Mouse (Mus musculus): ENCODE measurements around the gene Abhd17a. TPM values are rescaled to one million over a fixed set of nuclear protein-coding genes. Genes with fewer than 3 reads are reported as not detected.

Abhd17a gene
- total RNA-seq, 1 experiment: 67.9 TPM

DNA sequence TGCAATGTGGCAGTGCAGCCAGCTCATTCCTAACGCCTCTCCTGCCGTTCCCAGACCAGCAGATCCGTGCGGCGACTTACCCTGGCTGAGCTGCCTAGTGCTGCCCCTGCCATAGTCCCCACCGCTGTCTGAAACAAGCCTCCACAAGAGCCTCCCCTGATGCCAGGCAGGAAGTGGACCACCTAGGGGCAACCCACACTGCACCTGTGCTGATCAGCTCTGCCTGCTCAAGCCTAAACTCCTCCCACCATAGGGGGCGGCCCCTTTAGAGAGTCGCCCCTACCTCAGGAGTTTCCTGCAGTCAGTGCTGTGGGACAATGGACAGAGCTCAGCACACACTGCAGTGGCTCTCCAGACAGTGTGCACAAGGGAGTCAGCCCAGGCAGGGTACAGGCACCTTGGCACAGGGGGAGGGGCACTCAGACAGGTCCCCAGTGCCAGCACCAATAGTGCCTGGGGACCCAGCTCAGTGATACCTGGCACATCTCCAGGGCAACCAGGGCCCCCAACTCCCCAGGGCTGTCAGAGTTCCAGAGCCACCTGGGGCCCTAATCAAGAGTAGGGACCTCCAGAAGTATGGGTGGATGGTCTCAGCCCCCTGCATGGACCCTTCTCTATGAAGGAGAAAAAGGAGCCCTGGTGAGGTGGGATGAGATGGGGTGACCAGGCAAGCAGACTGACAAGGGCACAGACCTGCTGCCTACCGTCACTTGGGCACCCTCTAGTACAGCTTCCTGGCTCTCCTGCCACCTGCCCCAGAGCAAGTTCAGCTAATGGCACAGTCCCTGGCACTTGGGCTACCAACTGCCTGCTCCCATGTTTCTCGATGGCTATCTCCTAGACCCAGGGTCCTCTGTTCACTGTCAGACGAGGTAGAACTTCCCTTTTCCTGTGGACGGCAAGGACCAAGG lies 5.2 kb downstream of the Abhd17a start:
- in situ Hi-C loops (cut with MboI; ENCODE audit: low sequenced_read_pairs in 2 of 2, unreplicated experiment in 2 of 2): no loop called here
- Histone ChIP-seq H3K36me3 (ENCODE audit: control insufficient read depth, insufficient read depth, low read length, poor library complexity, severe bottlenecking) (no peaks in the 10 kb centered on the region; the same call in 1 of the 2 replicates), H3K4me1 (ENCODE audit: control insufficient read depth in 2 of 2, insufficient read depth in 2 of 2, low read length in 2 of 2, poor library complexity in 1 of 2) (peaks cover 3 to 16% of the 10 kb centered on the region in 2 experiments; a peak in 3 of 4 replicates), H3K9ac (ENCODE audit: insufficient read depth, low read depth, low read length, poor library complexity, severe bottlenecking) (no peak overlapping the region), H3K27ac (ENCODE audit: insufficient read depth, low read depth, low read length, poor library complexity, severe bottlenecking) (no peak overlapping the region), H3K4me3 (ENCODE audit: insufficient read depth in 1 of 2, low read depth in 1 of 2, low read length in 2 of 2, poor library complexity in 1 of 2, severe bottlenecking in 1 of 2) (0 out of 4 replicates have a peak overlapping the region, but pooled peaks of 1 of the 2 experiments have one; percentile 4), H3K9me3 (ENCODE audit: control insufficient read depth, insufficient read depth, low read depth, low read length) (no peaks in the 10 kb centered on the region)
- DNase-seq (ENCODE audit: low read depth, low spot score): no peak
- TF ChIP-seq ZC3H11A (IDR thresholded peaks at IDR 0.05; ENCODE audit: borderline replicate concordance, low read depth, low read length): no peak
- no peak for TF ChIP-seq CHD2 (IDR thresholded peaks at IDR 0.05; ENCODE audit: low read depth, low read length)
- TF ChIP-seq HCFC1 (IDR thresholded peaks at IDR 0.05; ENCODE audit: borderline replicate concordance, insufficient read depth, low read length): no peak
- TF ChIP-seq ZNF384 (IDR thresholded peaks at IDR 0.05; ENCODE audit: low read depth, low read length): no peak
- no peak for TF ChIP-seq MAFK (IDR thresholded peaks at IDR 0.05; ENCODE audit: insufficient read depth, low read depth, low read length)

DNA sequence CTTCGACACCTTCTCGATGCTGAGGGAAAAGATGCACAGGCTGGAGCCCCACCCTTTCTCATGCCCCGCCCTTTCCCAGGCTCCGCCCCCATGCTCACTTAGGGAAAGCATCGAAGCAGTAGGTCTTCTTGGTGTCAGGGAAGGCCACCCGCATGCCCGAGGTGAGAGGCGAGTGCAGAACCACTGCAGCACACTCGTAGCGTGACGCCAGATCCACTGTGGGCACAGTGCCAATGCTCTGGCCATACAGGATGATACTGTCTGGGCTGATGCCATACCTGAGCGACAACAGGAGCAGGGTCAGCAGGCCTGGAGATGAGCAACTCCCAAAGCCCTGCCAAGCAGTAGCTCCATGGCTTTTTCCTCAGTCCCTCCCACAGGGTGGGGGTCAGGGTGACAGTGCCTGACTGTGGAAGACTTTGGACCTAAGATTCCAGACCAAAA lies 6.1 kb downstream of the Abhd17a start:
- TF ChIP-seq ZNF384 (IDR thresholded peaks at IDR 0.05; ENCODE audit: low read depth, low read length): no peak
- no peak for TF ChIP-seq ZC3H11A (IDR thresholded peaks at IDR 0.05; ENCODE audit: borderline replicate concordance, low read depth, low read length)
- TF ChIP-seq CHD2 (IDR thresholded peaks at IDR 0.05; ENCODE audit: low read depth, low read length): no peak
- TF ChIP-seq HCFC1 (IDR thresholded peaks at IDR 0.05; ENCODE audit: borderline replicate concordance, insufficient read depth, low read length): no peak
- no peak for TF ChIP-seq MAFK (IDR thresholded peaks at IDR 0.05; ENCODE audit: insufficient read depth, low read depth, low read length)
- no peaks in the 10 kb centered on the region; the same call in 1 of the 2 replicates for H3K36me3 ChIP-seq (ENCODE audit: control insufficient read depth, insufficient read depth, low read length, poor library complexity, severe bottlenecking)
- peaks cover 3 to 12% of the 10 kb centered on the region in 2 experiments; a peak in 3 of 4 replicates for H3K4me1 ChIP-seq (ENCODE audit: control insufficient read depth in 2 of 2, insufficient read depth in 2 of 2, low read length in 2 of 2, poor library complexity in 1 of 2)
- DNase-seq (ENCODE audit: low read depth, low spot score): no peak
- no peak overlapping the region for H3K27ac ChIP-seq (ENCODE audit: insufficient read depth, low read depth, low read length, poor library complexity, severe bottlenecking)
- no peak overlapping the region for H3K9ac ChIP-seq (ENCODE audit: insufficient read depth, low read depth, low read length, poor library complexity, severe bottlenecking)
- H3K9me3 ChIP-seq (ENCODE audit: control insufficient read depth, insufficient read depth, low read depth, low read length): no peaks in the 10 kb centered on the region
- in situ Hi-C loops (cut with MboI; ENCODE audit: low sequenced_read_pairs in 2 of 2, unreplicated experiment in 2 of 2): no loop called here
- H3K4me3 ChIP-seq (ENCODE audit: insufficient read depth in 1 of 2, low read depth in 1 of 2, low read length in 2 of 2, poor library complexity in 1 of 2, severe bottlenecking in 1 of 2): peak overlapping the region; percentile 32 to 33; a peak in 2 of 4 replicates

DNA sequence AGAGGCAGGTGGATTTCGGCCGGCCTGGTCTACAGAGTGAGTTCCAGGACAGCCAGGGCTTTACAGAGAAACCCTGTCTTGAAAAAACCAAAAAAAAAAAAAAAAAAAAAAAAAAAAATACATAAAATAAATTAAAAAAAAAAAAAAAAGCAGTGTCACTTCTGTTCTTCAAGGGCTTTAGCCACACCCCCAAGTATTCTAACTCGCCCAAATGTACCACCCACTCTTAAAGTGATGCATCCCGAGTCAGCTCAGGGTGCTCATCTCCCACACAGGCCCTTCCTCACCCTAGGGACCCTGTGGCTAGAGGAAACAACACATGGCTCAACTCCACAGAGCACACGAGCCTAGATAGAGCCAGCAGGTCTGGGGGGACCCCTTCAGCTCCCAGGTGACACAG lies 7.1 kb downstream of the Abhd17a start:
- DNase-seq (ENCODE audit: low read depth, low spot score): no peak
- Histone ChIP-seq H3K9me3 (ENCODE audit: control insufficient read depth, insufficient read depth, low read depth, low read length) (no peaks in the 10 kb centered on the region), H3K9ac (ENCODE audit: insufficient read depth, low read depth, low read length, poor library complexity, severe bottlenecking) (no peak overlapping the region), H3K36me3 (ENCODE audit: control insufficient read depth, insufficient read depth, low read length, poor library complexity, severe bottlenecking) (no peaks in the 10 kb centered on the region; the same call in 1 of the 2 replicates), H3K4me3 (ENCODE audit: insufficient read depth in 1 of 2, low read depth in 1 of 2, low read length in 2 of 2, poor library complexity in 1 of 2, severe bottlenecking in 1 of 2) (no peak overlapping the region), H3K4me1 (ENCODE audit: control insufficient read depth in 2 of 2, insufficient read depth in 2 of 2, low read length in 2 of 2, poor library complexity in 1 of 2) (peaks cover 3 to 13% of the 10 kb centered on the region in 2 experiments; a peak in 2 of 4 replicates), H3K27ac (ENCODE audit: insufficient read depth, low read depth, low read length, poor library complexity, severe bottlenecking) (no peak overlapping the region)
- no peak for TF ChIP-seq CHD2 (IDR thresholded peaks at IDR 0.05; ENCODE audit: low read depth, low read length)
- in situ Hi-C loops (cut with MboI; ENCODE audit: low sequenced_read_pairs in 2 of 2, unreplicated experiment in 2 of 2): no loop called here

DNA sequence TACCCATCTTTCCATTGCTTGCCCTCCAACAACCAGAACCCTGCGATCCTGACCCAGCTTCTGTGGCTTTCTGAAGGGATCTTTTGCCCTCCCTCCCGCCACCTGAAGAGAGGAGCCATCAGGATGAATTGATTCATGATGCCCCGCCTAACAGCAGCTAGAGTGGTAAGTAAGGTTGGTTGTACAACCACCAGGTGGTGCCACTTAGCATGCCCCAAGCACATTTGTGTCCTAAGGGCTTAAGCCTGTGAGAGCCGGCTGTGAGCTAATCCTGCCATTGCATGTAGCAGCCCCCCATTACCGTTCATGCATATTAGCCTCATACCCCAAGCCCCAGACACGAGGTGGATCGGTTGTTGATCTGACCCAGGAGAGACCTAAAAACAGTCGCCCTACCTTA lies 11.2 kb downstream of the Abhd17a start:
- H3K27ac ChIP-seq (ENCODE audit: insufficient read depth, low read depth, low read length, poor library complexity, severe bottlenecking): peak overlapping the region; percentile 6; the same call in 1 of the 2 replicates
- TF ChIP-seq HCFC1 (IDR thresholded peaks at IDR 0.05; ENCODE audit: borderline replicate concordance, insufficient read depth, low read length): no peak
- no peak for TF ChIP-seq CHD2 (IDR thresholded peaks at IDR 0.05; ENCODE audit: low read depth, low read length)
- TF ChIP-seq ZNF384 (IDR thresholded peaks at IDR 0.05; ENCODE audit: low read depth, low read length): no peak
- TF ChIP-seq ZC3H11A (IDR thresholded peaks at IDR 0.05; ENCODE audit: borderline replicate concordance, low read depth, low read length): no peak
- TF ChIP-seq MAFK (IDR thresholded peaks at IDR 0.05; ENCODE audit: insufficient read depth, low read depth, low read length): no peak
- H3K9me3 ChIP-seq (ENCODE audit: control insufficient read depth, insufficient read depth, low read depth, low read length): no peaks in the 10 kb centered on the region
- peak; percentile 83 for DNase-seq (ENCODE audit: low read depth, low spot score)
- H3K9ac ChIP-seq (ENCODE audit: insufficient read depth, low read depth, low read length, poor library complexity, severe bottlenecking): peak overlapping the region; percentile 56
- in situ Hi-C loops (cut with MboI; ENCODE audit: low sequenced_read_pairs in 2 of 2, unreplicated experiment in 2 of 2): no loop called here
- H3K4me3 ChIP-seq (ENCODE audit: insufficient read depth in 1 of 2, low read depth in 1 of 2, low read length in 2 of 2, poor library complexity in 1 of 2, severe bottlenecking in 1 of 2): peak overlapping the region; percentile 96
- no peaks in the 10 kb centered on the region; the same call in 1 of the 2 replicates for H3K36me3 ChIP-seq (ENCODE audit: control insufficient read depth, insufficient read depth, low read length, poor library complexity, severe bottlenecking)
- H3K4me1 ChIP-seq (ENCODE audit: control insufficient read depth in 2 of 2, insufficient read depth in 2 of 2, low read length in 2 of 2, poor library complexity in 1 of 2): peaks cover 4 to 21% of the 10 kb centered on the region in 2 experiments; a peak in 3 of 4 replicates

All from ES-E14 (cell line).